Mouse (Mus musculus): ENCODE results near the gene Lima1. TPM values are rescaled to one million over a fixed set of nuclear protein-coding genes. Genes with fewer than 3 reads are reported as not detected.
A peak's percentile ranks its signal among the peaks of the same experiment; 100 is the strongest.
"Not testable (repeated sequence)": the region's sequence is repeated elsewhere in the genome, so short reads cannot be mapped to it uniquely, and the experiment has no call there.

Lima1 gene
- polyA plus RNA-seq, 1 experiment, result 18.3 TPM

GRCm38 (mm10) chr15:99833648-99834454 is 41.4 kb downstream of the Lima1 start:
- H3K4me3 ChIP-seq (ENCODE audit: insufficient read depth, low read depth, low read length), result no peak overlapping the region
- peaks cover 5% of the 10 kb centered on the region; the same call in 1 of the 2 replicates for H3K4me1 ChIP-seq (ENCODE audit: control insufficient read depth, insufficient read depth, insufficient read length, low read length)
- H3K27ac ChIP-seq (replicated peaks; ENCODE audit: low read depth, low read length), result no peak overlapping the region

GRCm38 (mm10) chr15:99831535-99831934 is 43.7 kb downstream of the Lima1 start:
- no peak overlapping the region for H3K4me3 ChIP-seq (ENCODE audit: insufficient read depth, low read depth, low read length)
- peaks cover 5% of the 10 kb centered on the region; the same call in 1 of the 2 replicates for H3K4me1 ChIP-seq (ENCODE audit: control insufficient read depth, insufficient read depth, insufficient read length, low read length)
- H3K27ac ChIP-seq (replicated peaks; ENCODE audit: low read depth, low read length), result no peak overlapping the region

GRCm38 (mm10) chr15:99828061-99828460 is 47.2 kb downstream of the Lima1 start:
- H3K27ac ChIP-seq (replicated peaks; ENCODE audit: low read depth, low read length), result no peak overlapping the region
- peaks cover 2% of the 10 kb centered on the region for H3K4me1 ChIP-seq (ENCODE audit: control insufficient read depth, insufficient read depth, insufficient read length, low read length)
- H3K4me3 ChIP-seq (ENCODE audit: insufficient read depth, low read depth, low read length), result no peak overlapping the region

GRCm38 (mm10) chr15:99826210-99826888 is 48.9 kb downstream of the Lima1 start:
- peaks cover 2% of the 10 kb centered on the region for H3K4me1 ChIP-seq (ENCODE audit: control insufficient read depth, insufficient read depth, insufficient read length, low read length)
- no peak overlapping the region for H3K27ac ChIP-seq (replicated peaks; ENCODE audit: low read depth, low read length)
- no peak overlapping the region for H3K4me3 ChIP-seq (ENCODE audit: insufficient read depth, low read depth, low read length)

- H3K4me1 ChIP-seq (ENCODE audit: control insufficient read depth, insufficient read depth, insufficient read length, low read length), result peaks cover 2% of the 10 kb centered on the region
- no peak overlapping the region for H3K4me3 ChIP-seq (ENCODE audit: insufficient read depth, low read depth, low read length)
- H3K27ac ChIP-seq (replicated peaks; ENCODE audit: low read depth, low read length), result 0 out of 2 replicates have a peak overlapping the region, but pooled peaks have one; percentile 5
These were observed 50.0 kb downstream of the Lima1 start for GRCm38 (mm10) chr15:99825211-99825610.

GRCm38 (mm10) chr15:99823322-99823898 is 51.8 kb downstream of the Lima1 start:
- no peak overlapping the region for H3K4me3 ChIP-seq (ENCODE audit: insufficient read depth, low read depth, low read length)
- no peak overlapping the region for H3K27ac ChIP-seq (replicated peaks; ENCODE audit: low read depth, low read length)
- peaks cover 2% of the 10 kb centered on the region for H3K4me1 ChIP-seq (ENCODE audit: control insufficient read depth, insufficient read depth, insufficient read length, low read length)

- H3K27ac ChIP-seq (replicated peaks; ENCODE audit: low read depth, low read length); H3K4me3 ChIP-seq (ENCODE audit: insufficient read depth, low read depth, low read length); H3K4me1 ChIP-seq (ENCODE audit: control insufficient read depth, insufficient read depth, insufficient read length, low read length): not testable (repeated sequence)
These were observed 52.8 kb downstream of the Lima1 start for GRCm38 (mm10) chr15:99822501-99822900.

GRCm38 (mm10) chr15:99819621-99820279 is 55.5 kb downstream of the Lima1 start:
- Histone ChIP-seq H3K4me3 (ENCODE audit: insufficient read depth, low read depth, low read length) (peak overlapping the region; percentile 66), H3K27ac (replicated peaks; ENCODE audit: low read depth, low read length) (peak overlapping the region; percentile 82), H3K4me1 (ENCODE audit: control insufficient read depth, insufficient read depth, insufficient read length, low read length) (peaks cover 2% of the 10 kb centered on the region; the same call in 1 of the 2 replicates)

- H3K27ac ChIP-seq (replicated peaks; ENCODE audit: low read depth, low read length), result peak overlapping the region; percentile 82
- H3K4me3 ChIP-seq (ENCODE audit: insufficient read depth, low read depth, low read length), result peak overlapping the region; percentile 66
- H3K4me1 ChIP-seq (ENCODE audit: control insufficient read depth, insufficient read depth, insufficient read length, low read length), result peaks cover 2% of the 10 kb centered on the region; the same call in 1 of the 2 replicates
These were observed 56.2 kb downstream of the Lima1 start for GRCm38 (mm10) chr15:99819109-99819440.

- H3K4me3 ChIP-seq (ENCODE audit: insufficient read depth, low read depth, low read length), result peak overlapping the region; percentile 66
- H3K4me1 ChIP-seq (ENCODE audit: control insufficient read depth, insufficient read depth, insufficient read length, low read length), result peaks cover 2% of the 10 kb centered on the region; the same call in 1 of the 2 replicates
- H3K27ac ChIP-seq (replicated peaks; ENCODE audit: low read depth, low read length), result peak overlapping the region; percentile 82
These were observed 56.7 kb downstream of the Lima1 start for GRCm38 (mm10) chr15:99818321-99819108.

GRCm38 (mm10) chr15:99817343-99818235 is 57.7 kb downstream of the Lima1 start:
- Histone ChIP-seq H3K4me3 (ENCODE audit: insufficient read depth, low read depth, low read length) (peak overlapping the region; percentile 53), H3K4me1 (ENCODE audit: control insufficient read depth, insufficient read depth, insufficient read length, low read length) (peaks cover 2% of the 10 kb centered on the region; the same call in 1 of the 2 replicates)

GRCm38 (mm10) chr15:99815999-99816398 is 59.3 kb downstream of the Lima1 start:
- Histone ChIP-seq H3K27ac (replicated peaks; ENCODE audit: low read depth, low read length) (no peak overlapping the region), H3K4me3 (ENCODE audit: insufficient read depth, low read depth, low read length) (no peak overlapping the region), H3K4me1 (ENCODE audit: control insufficient read depth, insufficient read depth, insufficient read length, low read length) (peaks cover 2% of the 10 kb centered on the region; the same call in 1 of the 2 replicates)

More at GRCm38 (mm10) chr15:99817343-99818235, 57.7 kb downstream of the Lima1 start:
- peak overlapping the region; percentile 81 for H3K27ac ChIP-seq (replicated peaks; ENCODE audit: low read depth, low read length)

- H3K4me3 ChIP-seq (ENCODE audit: insufficient read depth, low read depth, low read length), result peak overlapping the region; percentile 25; the same call in 1 of the 2 replicates
- no peak overlapping the region for H3K27ac ChIP-seq (replicated peaks; ENCODE audit: low read depth, low read length)
- H3K4me1 ChIP-seq (ENCODE audit: control insufficient read depth, insufficient read depth, insufficient read length, low read length), result peaks cover 2% of the 10 kb centered on the region; the same call in 1 of the 2 replicates
These were observed 60.5 kb downstream of the Lima1 start for GRCm38 (mm10) chr15:99814554-99815260.

Data from brown adipose tissue, adult 24 weeks (tissue).